Mouse (Mus musculus) lung, postnatal 4 days (tissue): ENCODE results near the gene Hexim1.
A peak's percentile ranks its signal among the peaks of the same experiment; 100 is the strongest.

Experiments used
- DNase-seq, 2 experiments: peaks; one replicate each; pipeline ENCODE4 v3.0.0; 2021

The Hexim1 gene

GRCm38 (mm10) chr11:103119609-103120008 is 3.6 kb downstream of the Hexim1 start:
- DNase-seq = no peak

- peak in 1 of 2 experiments; percentile 48 for DNase-seq
These were observed 4.3 kb downstream of the Hexim1 start for GRCm38 (mm10) chr11:103120315-103120714.

- peak; percentile 72 to 76 for DNase-seq
These were observed 15.9 kb downstream of the Hexim1 start, which contains the start of gene Hexim2 for GRCm38 (mm10) chr11:103131701-103132575. Hexim2 (plus strand) TSS chr11:103132429.

GRCm38 (mm10) chr11:103132576-103133455 is 16.8 kb downstream of the Hexim1 start:
- peak; percentile 100 for DNase-seq

GRCm38 (mm10) chr11:103133456-103134185 is 17.6 kb downstream of the Hexim1 start:
- DNase-seq = no peak

GRCm38 (mm10) chr11:103134221-103134620 is 18.2 kb downstream of the Hexim1 start:
- no peak for DNase-seq

GRCm38 (mm10) chr11:103136039-103136577 is 20.1 kb downstream of the Hexim1 start:
- DNase-seq = no peak

GRCm38 (mm10) chr11:103139951-103140762 is 24.1 kb downstream of the Hexim1 start:
- DNase-seq = no peak

- DNase-seq = no peak
These were observed 24.7 kb downstream of the Hexim1 start for GRCm38 (mm10) chr11:103140763-103141100.

GRCm38 (mm10) chr11:103141101-103141943 is 25.3 kb downstream of the Hexim1 start:
- peak; percentile 77 to 90 for DNase-seq

GRCm38 (mm10) chr11:103141944-103142255 is 25.9 kb downstream of the Hexim1 start:
- DNase-seq = peak in 1 of 2 experiments; percentile 23

- DNase-seq = peak; percentile 83 to 90
These were observed 26.6 kb downstream of the Hexim1 start for GRCm38 (mm10) chr11:103142441-103143182.

GRCm38 (mm10) chr11:103144309-103145285 is 28.6 kb downstream of the Hexim1 start:
- no peak for DNase-seq

GRCm38 (mm10) chr11:103146386-103146785 is 30.4 kb downstream of the Hexim1 start:
- no peak for DNase-seq

GRCm38 (mm10) chr11:103147766-103148165 is 31.7 kb downstream of the Hexim1 start:
- no peak for DNase-seq

- DNase-seq = no peak
These were observed 33.7 kb downstream of the Hexim1 start for GRCm38 (mm10) chr11:103149771-103150170.

GRCm38 (mm10) chr11:103158621-103159478 is 42.8 kb downstream of the Hexim1 start:
- DNase-seq = peak; percentile 96 to 98

- no peak for DNase-seq
These were observed 44.7 kb downstream of the Hexim1 start for GRCm38 (mm10) chr11:103160738-103161137.
